Mouse (Mus musculus) stomach, postnatal 0 days (tissue): ENCODE data around the gene Tomm22.

Source experiments
- CTCF ChIP-seq: IDR thresholded peaks from 2 replicates; pipeline ENCODE4 v1.5.1; 2016; ENCODE audit warnings: antibody characterized with exemption, low read depth, mild to moderate bottlenecking, moderate library complexity
- EP300 ChIP-seq: optimal IDR thresholded peaks from 2 replicates; pipeline ENCODE3; 2016; ENCODE audit warnings: antibody characterized with exemption

- no peak for TF ChIP-seq CTCF
- no peak for TF ChIP-seq EP300
These were observed 11.3 kb downstream of the Tomm22 start for GRCm38 (mm10) chr15:79681973-79682372.
